Mouse (Mus musculus) G1E (cell line): ENCODE results near the gene Stambp. TPM values are rescaled to one million over a fixed set of nuclear protein-coding genes. Genes with fewer than 3 reads are reported as not detected.
A peak's percentile ranks its signal among the peaks of the same experiment; 100 is the strongest.

Experiments
- ATAC-seq: 2 replicates; pipeline ENCODE4 v1.8.0; 2016; ENCODE audit warnings: mild to moderate bottlenecking; ENCODE audit not compliant: insufficient number of reproducible peaks, poor library complexity, low FRiP score, severe bottlenecking; ENCODE audit errors: extremely low read depth
- DNase-seq: peaks from one replicate; pipeline ENCODE4 v3.0.0; 2012; ENCODE audit warnings: low spot score
- H3K27me3 ChIP-seq: 2 replicates; pipeline ENCODE4 v1.6.1; 2012; ENCODE audit warnings: mild to moderate bottlenecking, low read length, inconsistent platforms; ENCODE audit not compliant: insufficient read depth
- H3K36me3 ChIP-seq: replicated peaks from 2 replicates; pipeline ENCODE3; 2012; ENCODE audit warnings: mild to moderate bottlenecking, inconsistent platforms
- H3K4me1 ChIP-seq: 2 replicates; pipeline ENCODE4 v1.6.1; 2012; ENCODE audit warnings: low read depth, low read length, inconsistent platforms, mixed read lengths; ENCODE audit not compliant: insufficient read depth
- H3K4me3 ChIP-seq: 2 replicates; pipeline ENCODE4 v1.5.1; 2012; ENCODE audit warnings: low read depth, mild to moderate bottlenecking, inconsistent platforms, low read length, moderate library complexity, mixed read lengths
- H3K9me3 ChIP-seq: replicated peaks from 2 replicates; pipeline ENCODE4 v1.6.1; 2012; ENCODE audit warnings: inconsistent platforms
- CTCF ChIP-seq: IDR thresholded peaks from 2 replicates; pipeline ENCODE4 v1.5.1; 2012; ENCODE audit warnings: low read depth, low read length, inconsistent platforms, mixed read lengths
- GATA1 ChIP-seq: IDR thresholded peaks from 2 replicates; pipeline ENCODE4 v1.6.1; 2012; ENCODE audit warnings: borderline replicate concordance, low read length, inconsistent platforms, mixed read lengths
- GATA2 ChIP-seq: IDR thresholded peaks from 2 replicates; pipeline ENCODE4 v1.6.1; 2012; ENCODE audit warnings: low read depth, low read length, inconsistent platforms, borderline replicate concordance
- POLR2AphosphoS5 ChIP-seq: IDR thresholded peaks from 2 replicates; pipeline ENCODE4 v1.6.1; 2012; ENCODE audit warnings: low read depth, low read length, inconsistent platforms; ENCODE audit not compliant: insufficient replicate concordance
- TAL1 ChIP-seq: conservative IDR thresholded peaks from 2 replicates; pipeline ENCODE4 v1.6.1; 2012; ENCODE audit warnings: low read depth, low read length, inconsistent platforms, mixed read lengths
- polyA plus RNA-seq: library from polyadenylated mRNA; stranded (reverse); fragments of >175 nt; gene quantifications from 2 replicates; pipeline ENCODE4 v1.2.3, GENCODE M21; 2012
- total RNA-seq, 2 experiments: library from RNA; stranded (forward) in 1 of 2; stranded (reverse) in 1 of 2; fragments of 200-1000 nt in 1 of 2; fragments of >200 nt in 1 of 2; fragmentation: Nextera tagmentation in 1 of 2; gene quantifications; 2 replicates each; pipeline ENCODE4 v1.2.3; 2014 to 2017

The Stambp gene
- total and polyA plus RNA-seq, 3 experiments = 1.9 to 47.3 (median 7.0) TPM

DNA sequence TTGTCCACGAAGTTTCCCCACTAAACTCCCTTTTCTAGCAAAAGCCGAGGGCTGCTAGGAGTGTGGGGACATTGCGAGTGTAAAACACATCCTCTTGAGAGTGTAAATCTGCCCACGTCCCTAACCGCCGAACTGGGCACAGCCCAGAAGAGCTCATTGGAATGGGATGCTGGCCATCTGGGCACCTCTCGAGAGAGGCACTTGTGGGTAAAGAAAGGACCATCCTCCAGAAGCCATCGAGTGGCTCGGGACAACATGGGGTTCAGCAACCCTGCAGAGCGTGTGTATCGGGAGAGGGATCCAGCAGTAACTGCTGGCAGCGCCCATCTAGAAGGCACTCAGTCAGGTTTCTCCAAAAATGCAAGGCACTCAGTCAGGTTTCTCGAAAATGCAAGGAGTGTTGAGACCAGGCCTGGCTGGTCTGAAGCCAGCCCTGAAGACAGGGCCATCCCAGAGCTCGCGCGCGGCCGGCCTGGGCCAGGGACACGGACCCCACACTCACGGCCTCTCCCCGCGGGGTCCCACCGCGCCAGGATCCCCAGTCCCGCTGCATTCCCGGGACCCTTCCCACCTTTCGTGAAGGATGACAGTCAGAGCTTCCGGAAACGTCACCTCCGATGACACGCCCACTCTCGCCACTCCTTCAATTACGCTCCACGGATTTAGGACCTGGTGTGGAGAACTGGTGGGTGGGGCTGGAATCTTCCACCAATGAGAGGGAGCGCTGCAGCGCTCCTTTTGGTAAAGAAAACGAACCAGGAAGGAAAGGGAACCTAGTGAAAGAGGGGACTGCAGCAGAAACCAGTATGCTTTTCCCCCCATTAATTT, 475 bp downstream of the Stambp start:
- peaks cover 32% of the 10 kb centered on the region for H3K4me1 ChIP-seq
- ATAC-seq (peak; percentile 98), DNase-seq (peak; percentile 93)
- TF ChIP-seq POLR2AphosphoS5 = no peak
- TF ChIP-seq TAL1 = no peak
- no peak for TF ChIP-seq CTCF
- TF ChIP-seq GATA1 = no peak
- TF ChIP-seq GATA2 = no peak
- H3K4me3 ChIP-seq = peak overlapping the region; percentile 90
- peaks cover 12% of the 10 kb centered on the region for H3K27me3 ChIP-seq
- H3K9me3 ChIP-seq = no peaks in the 10 kb centered on the region
- H3K36me3 ChIP-seq = peaks cover 32% of the 10 kb centered on the region

DNA sequence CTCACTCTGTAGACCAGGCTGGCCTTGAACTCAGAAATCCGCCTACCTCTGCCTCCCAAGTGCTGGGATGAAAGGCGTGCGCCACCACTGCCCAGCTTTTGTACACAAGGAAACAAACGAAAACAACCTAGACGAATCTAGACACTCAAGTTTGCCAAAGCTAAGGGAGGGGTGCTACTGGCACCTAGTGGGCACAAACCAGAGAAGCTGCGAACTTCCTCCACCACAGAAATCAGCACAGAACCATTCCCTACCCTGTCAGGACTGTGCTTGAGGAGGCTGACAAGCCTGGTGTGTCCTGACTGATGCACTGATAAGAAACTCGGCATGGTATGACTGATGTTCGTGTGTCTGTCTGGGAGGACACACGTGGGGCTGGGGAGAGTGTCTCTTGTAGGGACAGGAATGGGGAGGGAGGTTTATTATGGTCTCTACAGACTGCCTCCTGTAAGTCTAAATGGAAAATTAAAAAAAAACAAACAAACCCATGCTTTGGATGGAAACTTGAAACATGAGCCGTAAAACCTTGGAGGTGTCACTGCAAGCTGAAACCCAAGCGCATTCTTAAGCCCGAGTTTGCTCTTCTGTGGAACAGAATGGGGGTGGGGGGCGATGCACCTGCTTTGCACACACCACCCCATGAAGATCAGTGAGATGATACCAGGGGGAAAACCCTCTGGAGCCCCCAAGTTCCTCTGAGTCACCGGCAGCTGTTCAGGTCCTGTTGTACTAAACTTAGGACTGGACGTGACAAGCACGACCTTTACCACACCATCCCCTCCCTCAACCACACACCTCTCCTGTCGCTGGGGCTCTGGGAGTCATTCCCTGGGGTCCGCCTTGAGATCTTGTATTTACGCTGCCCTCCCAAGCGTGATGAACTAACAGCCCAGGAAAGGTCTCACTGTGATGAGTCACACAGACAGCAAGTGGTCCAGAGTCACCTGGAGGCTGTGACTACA, 3.3 kb downstream of the Stambp start:
- DNase-seq = no peak
- TF ChIP-seq GATA2 (no peak), GATA1 (no peak), POLR2AphosphoS5 (no peak), TAL1 (no peak), CTCF (no peak)
- ATAC-seq = no peak
- Histone ChIP-seq H3K27me3 (peaks cover 3% of the 10 kb centered on the region; the same call in 1 of the 2 replicates), H3K4me1 (peaks cover 30% of the 10 kb centered on the region), H3K36me3 (peaks cover 59% of the 10 kb centered on the region), H3K4me3 (no peak overlapping the region), H3K9me3 (no peaks in the 10 kb centered on the region)

DNA sequence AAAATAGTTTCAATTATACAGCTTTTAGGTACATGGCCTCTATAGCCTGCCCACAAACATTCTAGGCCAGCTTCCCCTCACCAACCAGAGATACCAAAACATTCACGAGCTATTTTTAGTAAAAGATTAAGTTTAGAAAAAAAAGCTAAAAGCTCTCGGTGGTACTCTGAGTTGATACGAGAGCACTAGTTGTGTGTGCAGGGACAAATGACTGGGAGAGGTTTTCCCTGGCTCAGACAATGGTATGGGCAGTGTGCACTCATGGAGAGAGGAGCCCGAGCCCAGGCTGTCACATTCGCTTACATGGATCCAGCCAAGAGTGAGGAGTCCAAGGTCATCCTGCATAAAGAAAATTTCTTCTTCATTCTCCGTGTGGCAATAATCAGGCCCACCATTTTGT, 16.6 kb downstream of the Stambp start:
- no peak for ATAC-seq

DNA sequence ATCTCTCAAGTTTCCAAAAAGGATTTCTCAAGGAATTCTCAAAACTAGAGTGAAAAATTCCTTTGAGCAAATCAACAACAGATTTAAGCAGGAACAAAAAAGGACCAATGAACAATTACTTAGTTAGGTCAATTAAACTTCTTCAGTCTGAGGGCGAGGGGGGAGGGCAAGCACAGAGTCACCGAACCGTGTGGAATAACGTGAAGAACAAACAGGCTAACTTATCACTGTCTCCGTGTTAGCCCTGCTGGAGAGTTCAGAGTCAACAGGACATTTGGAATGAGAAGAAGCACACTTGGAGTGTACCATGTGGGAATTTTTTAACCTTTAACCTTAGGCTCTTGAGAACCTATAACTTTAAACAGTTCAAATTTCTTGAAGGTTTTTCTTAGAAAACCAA, 24.2 kb downstream of the Stambp start:
- no peak for ATAC-seq
- H3K36me3 ChIP-seq = peaks cover 59% of the 10 kb centered on the region
- H3K27me3 ChIP-seq = no peaks in the 10 kb centered on the region
- no peak for DNase-seq
- TF ChIP-seq CTCF (no peak), GATA2 (no peak), TAL1 (no peak), POLR2AphosphoS5 (no peak), GATA1 (no peak)
- no peak overlapping the region for H3K4me3 ChIP-seq
- no peaks in the 10 kb centered on the region for H3K4me1 ChIP-seq
- H3K9me3 ChIP-seq = no peaks in the 10 kb centered on the region

More for the DNA sequence above, 16.6 kb downstream of the Stambp start:
- H3K27me3 ChIP-seq = no peaks in the 10 kb centered on the region
- no peak for DNase-seq
- H3K36me3 ChIP-seq = peaks cover 80% of the 10 kb centered on the region
- H3K4me3 ChIP-seq = no peak overlapping the region
- TF ChIP-seq GATA1 = no peak
- no peak for TF ChIP-seq TAL1
- TF ChIP-seq GATA2 = no peak
- TF ChIP-seq CTCF = no peak
- TF ChIP-seq POLR2AphosphoS5 = no peak
- H3K9me3 ChIP-seq = no peaks in the 10 kb centered on the region
- H3K4me1 ChIP-seq = no peaks in the 10 kb centered on the region

DNA sequence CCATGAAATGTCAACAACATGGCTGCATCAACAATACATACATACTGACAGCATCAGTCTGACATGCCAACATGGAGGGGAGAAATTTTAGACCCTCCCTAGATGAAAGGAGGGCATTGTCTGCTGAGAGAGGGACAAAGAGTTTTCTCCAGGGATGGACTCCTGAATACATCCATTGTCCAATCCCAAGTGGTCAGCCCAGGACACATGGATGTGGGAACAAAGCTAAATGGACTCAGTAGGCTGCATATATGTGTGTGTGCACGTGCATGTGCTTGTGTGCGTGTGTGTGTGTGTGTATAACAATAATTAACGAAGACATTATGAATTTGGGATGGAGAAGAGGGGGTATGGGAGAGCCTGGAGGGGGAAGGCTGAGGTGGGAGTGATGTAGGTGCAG, 26.8 kb downstream of the Stambp start:
- no peak overlapping the region for H3K4me3 ChIP-seq
- DNase-seq (no peak), ATAC-seq (no peak)
- TF ChIP-seq POLR2AphosphoS5 (no peak), GATA2 (no peak), GATA1 (no peak), CTCF (no peak), TAL1 (no peak)
- H3K36me3 ChIP-seq = peaks cover 55% of the 10 kb centered on the region
- no peaks in the 10 kb centered on the region for H3K9me3 ChIP-seq
- H3K27me3 ChIP-seq = no peaks in the 10 kb centered on the region
- no peaks in the 10 kb centered on the region for H3K4me1 ChIP-seq
